Mouse (Mus musculus): ENCODE results near the gene Timm29. TPM values are rescaled to one million over a fixed set of nuclear protein-coding genes. Genes with fewer than 3 reads are reported as not detected.

Gene Timm29
- total RNA-seq (2023), result 10 to 100 TPM; 17.7 to 18.5 TPM

GRCm38 (mm10) chr9:21592703-21593121, at the start of gene Timm29, which contains the start of gene Yipf2:
TSS of gene Timm29 (plus strand) at chr9:21592722.
TSS of gene Yipf2 (minus strand) at chr9:21592828.

GRCm38 (mm10) chr9:21546789-21547074, 45.8 kb upstream of the Timm29 start, which contains the start of gene Carm1:
TSS of gene Carm1 (plus strand) at chr9:21546894.

GRCm38 (mm10) chr9:21615617-21616231, 23.2 kb downstream of the Timm29 start, which contains the start of gene Smarca4:
TSS of gene Smarca4 (plus strand) at chr9:21616169.

Other genes starting within 250 kb of the Timm29 start
- gene Ilf3, start 224.9 kb upstream of the Timm29 start, total RNA-seq (2023), result 10 to 100 TPM; 33.6 to 41.6 TPM
- 10 to 100 TPM; 15.2 to 17.4 TPM for gene Qtrt1, start 180.9 kb upstream of the Timm29 start, total RNA-seq (2023)
- 100 to 1,000 TPM; 226 to 246 TPM for gene Dnm2, start 167.8 kb upstream of the Timm29 start, total RNA-seq (2023)
- gene Tmed1, start 82.5 kb upstream of the Timm29 start, total RNA-seq (2023), result 1 to 10 TPM; 5.6 to 6.5 TPM
- 100 to 1,000 TPM; 219 to 227 TPM for gene AB124611, start 66.5 kb upstream of the Timm29 start, total RNA-seq (2023)
- gene Carm1, start 45.8 kb upstream of the Timm29 start, total RNA-seq (2023), result 10 to 100 TPM; 34.6 to 37.5 TPM
- gene Yipf2, start 106 bp downstream of the Timm29 start, total RNA-seq (2023), result 1 to 10 TPM; 8.5 to 9.1 TPM
- gene Smarca4, start 23.4 kb downstream of the Timm29 start, total RNA-seq (2023), result 10 to 100 TPM; 56.3 to 60.9 TPM
- 10 to 100 TPM; 57.9 to 62.6 TPM for gene Ldlr, start 130.8 kb downstream of the Timm29 start, total RNA-seq (2023)
- 10 to 100 TPM; 32.1 to 43.7 TPM for gene Spc24, start 167.6 kb downstream of the Timm29 start, total RNA-seq (2023)
- under 1 TPM; 0.70 to 0.84 TPM for gene Kank2, start 206.0 kb downstream of the Timm29 start, total RNA-seq (2023)
- gene Angptl8, start 242.8 kb downstream of the Timm29 start, total RNA-seq (2023), result not detected

Measured in neutrophil, adult 83 days (primary cell).